Mouse (Mus musculus): ENCODE data around the gene Xrra1. TPM values are rescaled to one million over a fixed set of nuclear protein-coding genes. Genes with fewer than 3 reads are reported as not detected.

Gene Xrra1
- polyA plus RNA-seq, 1 experiment = 0.34 TPM

- Histone ChIP-seq H3K4me1 (ENCODE audit: control insufficient read depth, insufficient read depth, low read length) (no peaks in the 10 kb centered on the region), H3K27ac (ENCODE audit: insufficient read depth, low read length) (no peak overlapping the region), H3K27me3 (ENCODE audit: control insufficient read depth, insufficient read depth, low read length) (no peaks in the 10 kb centered on the region), H3K4me3 (replicated peaks; ENCODE audit: insufficient read depth, low read depth, low read length) (no peak overlapping the region)
- 90% methylated on average over 3 of the region's 3 CpGs for WGBS
- TF ChIP-seq CTCF (IDR thresholded peaks at IDR 0.05; ENCODE audit: borderline replicate concordance, insufficient read depth, low read depth, low read length) = no peak
- TF ChIP-seq POLR2A (IDR thresholded peaks at IDR 0.05; ENCODE audit: borderline replicate concordance, insufficient read depth, low read length) = no peak
- no peak for DNase-seq
Observed at GRCm38 (mm10) chr7:99906346-99906745, 47.4 kb downstream of the Xrra1 start.

GRCm38 (mm10) chr7:99907463-99907862 lies 48.5 kb downstream of the Xrra1 start:
- Histone ChIP-seq H3K4me1 (ENCODE audit: control insufficient read depth, insufficient read depth, low read length) (no peaks in the 10 kb centered on the region), H3K27me3 (ENCODE audit: control insufficient read depth, insufficient read depth, low read length) (no peaks in the 10 kb centered on the region), H3K4me3 (replicated peaks; ENCODE audit: insufficient read depth, low read depth, low read length) (no peak overlapping the region), H3K27ac (ENCODE audit: insufficient read depth, low read length) (no peak overlapping the region)
- TF ChIP-seq POLR2A (IDR thresholded peaks at IDR 0.05; ENCODE audit: borderline replicate concordance, insufficient read depth, low read length) (no peak), CTCF (IDR thresholded peaks at IDR 0.05; ENCODE audit: borderline replicate concordance, insufficient read depth, low read depth, low read length) (no peak)
- DNase-seq = no peak
- WGBS = 80% methylated on average over 3 of the region's 3 CpGs

GRCm38 (mm10) chr7:99911038-99911437 lies 52.1 kb downstream of the Xrra1 start:
- Histone ChIP-seq H3K4me1 (ENCODE audit: control insufficient read depth, insufficient read depth, low read length) (no peaks in the 10 kb centered on the region), H3K27me3 (ENCODE audit: control insufficient read depth, insufficient read depth, low read length) (no peaks in the 10 kb centered on the region), H3K27ac (ENCODE audit: insufficient read depth, low read length) (no peak overlapping the region), H3K4me3 (replicated peaks; ENCODE audit: insufficient read depth, low read depth, low read length) (no peak overlapping the region)
- no peak for DNase-seq
- 74% methylated on average over 5 of the region's 5 CpGs for WGBS
- TF ChIP-seq POLR2A (IDR thresholded peaks at IDR 0.05; ENCODE audit: borderline replicate concordance, insufficient read depth, low read length) = no peak
- TF ChIP-seq CTCF (IDR thresholded peaks at IDR 0.05; ENCODE audit: borderline replicate concordance, insufficient read depth, low read depth, low read length) = no peak

GRCm38 (mm10) chr7:99914316-99914715 lies 55.4 kb downstream of the Xrra1 start:
- H3K4me3 ChIP-seq (replicated peaks; ENCODE audit: insufficient read depth, low read depth, low read length) = no peak overlapping the region
- H3K4me1 ChIP-seq (ENCODE audit: control insufficient read depth, insufficient read depth, low read length) = peaks cover 14% of the 10 kb centered on the region; the same call in 1 of the 2 replicates
- 77% methylated on average over 10 of the region's 10 CpGs for WGBS
- TF ChIP-seq CTCF (IDR thresholded peaks at IDR 0.05; ENCODE audit: borderline replicate concordance, insufficient read depth, low read depth, low read length) (no peak), POLR2A (IDR thresholded peaks at IDR 0.05; ENCODE audit: borderline replicate concordance, insufficient read depth, low read length) (no peak)
- H3K27me3 ChIP-seq (ENCODE audit: control insufficient read depth, insufficient read depth, low read length) = no peaks in the 10 kb centered on the region
- no peak overlapping the region for H3K27ac ChIP-seq (ENCODE audit: insufficient read depth, low read length)
- no peak for DNase-seq

GRCm38 (mm10) chr7:99915511-99915910 lies 56.6 kb downstream of the Xrra1 start:
- H3K27me3 ChIP-seq (ENCODE audit: control insufficient read depth, insufficient read depth, low read length) = no peaks in the 10 kb centered on the region
- H3K4me1 ChIP-seq (ENCODE audit: control insufficient read depth, insufficient read depth, low read length) = peaks cover 16% of the 10 kb centered on the region; the same call in 1 of the 2 replicates
- peak in 1 of 2 experiments; percentile 32 for DNase-seq
- no peak overlapping the region for H3K27ac ChIP-seq (ENCODE audit: insufficient read depth, low read length)
- 22% methylated on average over 2 of the region's 2 CpGs for WGBS
- H3K4me3 ChIP-seq (replicated peaks; ENCODE audit: insufficient read depth, low read depth, low read length) = no peak overlapping the region
- no peak for TF ChIP-seq CTCF (IDR thresholded peaks at IDR 0.05; ENCODE audit: borderline replicate concordance, insufficient read depth, low read depth, low read length)
- no peak for TF ChIP-seq POLR2A (IDR thresholded peaks at IDR 0.05; ENCODE audit: borderline replicate concordance, insufficient read depth, low read length)

- peak overlapping the region; percentile 40 for H3K4me3 ChIP-seq (replicated peaks; ENCODE audit: insufficient read depth, low read depth, low read length)
- H3K27ac ChIP-seq (ENCODE audit: insufficient read depth, low read length) = no peak overlapping the region
- peaks cover 16% of the 10 kb centered on the region; the same call in 1 of the 2 replicates for H3K4me1 ChIP-seq (ENCODE audit: control insufficient read depth, insufficient read depth, low read length)
- WGBS = 2% methylated on average over 22 of the region's 22 CpGs
- TF ChIP-seq POLR2A (IDR thresholded peaks at IDR 0.05; ENCODE audit: borderline replicate concordance, insufficient read depth, low read length) = no peak
- TF ChIP-seq CTCF (IDR thresholded peaks at IDR 0.05; ENCODE audit: borderline replicate concordance, insufficient read depth, low read depth, low read length) = peak; percentile 64; the same call in 1 of the 2 replicates
- peak; percentile 34 to 54 for DNase-seq
- no peaks in the 10 kb centered on the region for H3K27me3 ChIP-seq (ENCODE audit: control insufficient read depth, insufficient read depth, low read length)
Observed at GRCm38 (mm10) chr7:99916741-99917319, 57.9 kb downstream of the Xrra1 start.

- DNase-seq = peak; percentile 68 to 72
- TF ChIP-seq CTCF (IDR thresholded peaks at IDR 0.05; ENCODE audit: borderline replicate concordance, insufficient read depth, low read depth, low read length) (no peak), POLR2A (IDR thresholded peaks at IDR 0.05; ENCODE audit: borderline replicate concordance, insufficient read depth, low read length) (no peak)
- Histone ChIP-seq H3K27ac (ENCODE audit: insufficient read depth, low read length) (no peak overlapping the region), H3K27me3 (ENCODE audit: control insufficient read depth, insufficient read depth, low read length) (no peaks in the 10 kb centered on the region), H3K4me1 (ENCODE audit: control insufficient read depth, insufficient read depth, low read length) (peaks cover 16% of the 10 kb centered on the region; the same call in 1 of the 2 replicates), H3K4me3 (replicated peaks; ENCODE audit: insufficient read depth, low read depth, low read length) (peak overlapping the region; percentile 40)
- under 1% methylated on average over 36 of the region's 36 CpGs for WGBS
Observed at GRCm38 (mm10) chr7:99917320-99917844, 58.5 kb downstream of the Xrra1 start.

- Histone ChIP-seq H3K27me3 (ENCODE audit: control insufficient read depth, insufficient read depth, low read length) (no peaks in the 10 kb centered on the region), H3K4me3 (replicated peaks; ENCODE audit: insufficient read depth, low read depth, low read length) (no peak overlapping the region), H3K4me1 (ENCODE audit: control insufficient read depth, insufficient read depth, low read length) (peaks cover 16% of the 10 kb centered on the region; the same call in 1 of the 2 replicates), H3K27ac (ENCODE audit: insufficient read depth, low read length) (no peak overlapping the region)
- peak in 1 of 2 experiments; percentile 39 for DNase-seq
- 55% methylated on average over 2 of the region's 2 CpGs for WGBS
- TF ChIP-seq POLR2A (IDR thresholded peaks at IDR 0.05; ENCODE audit: borderline replicate concordance, insufficient read depth, low read length) = no peak
- TF ChIP-seq CTCF (IDR thresholded peaks at IDR 0.05; ENCODE audit: borderline replicate concordance, insufficient read depth, low read depth, low read length) = no peak
Observed at GRCm38 (mm10) chr7:99919164-99919563, 60.2 kb downstream of the Xrra1 start.

All from cerebellum, adult 2 months (tissue).